Mouse (Mus musculus) stomach, postnatal 0 days (tissue): ENCODE data around the gene Sntg2. TPM values are rescaled to one million over a fixed set of nuclear protein-coding genes. Genes with fewer than 3 reads are reported as not detected.
A peak's percentile ranks its signal among the peaks of the same experiment; 100 is the strongest.

ENCODE experiments used
- ATAC-seq: fragments of 200-750 bp; cut with Nextera tagmentation; 2 replicates; pipeline ENCODE4 v1.8.0; 2017; ENCODE audit not compliant: low FRiP score, low TSS enrichment
- DNase-seq: peaks from one replicate; pipeline ENCODE4 v3.0.0-alpha.2; 2016; ENCODE audit warnings: low spot score
- H3K27ac ChIP-seq: fragments of 300-500 bp; sonication (generic); replicated peaks from 2 replicates; pipeline ENCODE4 v1.5.1; 2014; ENCODE audit warnings: mild to moderate bottlenecking, control low read depth
- H3K27me3 ChIP-seq: fragments of 300-500 bp; sonication (generic); 2 replicates; pipeline ENCODE4 v1.6.1; 2014; ENCODE audit warnings: low read length; ENCODE audit not compliant: control insufficient read depth, insufficient read depth
- H3K36me3 ChIP-seq: fragments of 300-500 bp; sonication (generic); 2 replicates; pipeline ENCODE4 v1.6.1; 2014; ENCODE audit warnings: low read length, mixed read lengths; ENCODE audit not compliant: control insufficient read depth, insufficient read depth
- H3K4me1 ChIP-seq: fragments of 300-500 bp; sonication (generic); replicated peaks from 2 replicates; pipeline ENCODE4 v1.6.1; 2014; ENCODE audit warnings: antibody characterized with exemption; ENCODE audit not compliant: control insufficient read depth, insufficient read depth
- H3K4me2 ChIP-seq: fragments of 300-500 bp; sonication (generic); replicated peaks from 2 replicates; pipeline ENCODE4 v1.6.1; 2014; ENCODE audit warnings: low read depth, mild to moderate bottlenecking, control low read depth, moderate library complexity
- H3K4me3 ChIP-seq: fragments of 300-500 bp; sonication (generic); 2 replicates; pipeline ENCODE4 v1.5.1; 2014; ENCODE audit warnings: low read depth, low read length, control low read depth
- H3K9ac ChIP-seq: fragments of 300-500 bp; sonication (generic); 2 replicates; pipeline ENCODE4 v1.6.1; 2014; ENCODE audit warnings: mild to moderate bottlenecking, low read length, control low read depth, mixed read lengths
- H3K9me3 ChIP-seq: fragments of 300-500 bp; sonication (generic); 2 replicates; pipeline ENCODE4 v1.6.1; 2016; ENCODE audit warnings: low read length; ENCODE audit not compliant: control insufficient read depth
- CTCF ChIP-seq: IDR thresholded peaks from 2 replicates; pipeline ENCODE4 v1.5.1; 2016; ENCODE audit warnings: antibody characterized with exemption, low read depth, mild to moderate bottlenecking, moderate library complexity
- EP300 ChIP-seq: optimal IDR thresholded peaks from 2 replicates; pipeline ENCODE3; 2016; ENCODE audit warnings: antibody characterized with exemption
- whole genome bisulfite sequencing: fragments of 180-500 bp; shearing (Covaris S2); extraction: QIAGEN DNeasy Blood & Tissue Kit; methylation state at CpG from one replicate; pipeline ENCODE4 v1.1.7; 2014; 5-methylcytosine and 5-hydroxymethylcytosine counted together
- polyA plus RNA-seq: library from polyadenylated mRNA; unstranded; fragments of >200 nt; fragmentation: Nextera tagmentation; extraction: Ambion mirVana; gene quantifications from 2 replicates; pipeline ENCODE4 v1.2.1, GENCODE M21; 2015

Gene Sntg2
- polyA plus RNA-seq, 1 experiment from 2014 or later, result 31.5 TPM

DNA sequence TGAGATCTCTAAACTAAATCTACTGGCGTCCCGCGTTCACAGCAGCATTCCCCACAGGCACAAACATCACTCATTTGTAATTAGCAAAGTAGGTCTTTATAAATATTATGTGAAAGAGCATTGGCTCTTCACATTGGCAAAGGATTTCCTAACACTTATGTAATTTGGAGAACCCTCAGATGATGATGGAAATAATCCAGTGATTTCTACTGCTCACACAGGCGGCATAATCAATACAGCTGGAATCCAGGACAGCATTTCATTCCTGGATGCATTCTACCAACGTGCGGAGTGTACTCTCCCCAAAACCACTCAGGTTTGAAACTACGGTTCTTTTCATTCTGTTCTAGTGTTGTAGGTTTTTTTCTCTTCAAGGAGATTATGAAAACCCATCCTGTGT is 172.6 kb downstream of the Sntg2 start:
- TF ChIP-seq CTCF, result no peak
- no peak for TF ChIP-seq EP300
- ATAC-seq (no peak), DNase-seq (no peak)
- H3K4me3 ChIP-seq, result no peak overlapping the region
- H3K27me3 ChIP-seq, result no peaks in the 10 kb centered on the region
- H3K27ac ChIP-seq, result no peak overlapping the region
- H3K9ac ChIP-seq, result no peak overlapping the region
- H3K36me3 ChIP-seq, result no peaks in the 10 kb centered on the region; the same call in 1 of the 2 replicates
- H3K4me2 ChIP-seq, result no peak overlapping the region
- no peaks in the 10 kb centered on the region for H3K4me1 ChIP-seq
- WGBS, result 83% methylated on average over 7 of the region's 7 CpGs
- no peaks in the 10 kb centered on the region for H3K9me3 ChIP-seq

DNA sequence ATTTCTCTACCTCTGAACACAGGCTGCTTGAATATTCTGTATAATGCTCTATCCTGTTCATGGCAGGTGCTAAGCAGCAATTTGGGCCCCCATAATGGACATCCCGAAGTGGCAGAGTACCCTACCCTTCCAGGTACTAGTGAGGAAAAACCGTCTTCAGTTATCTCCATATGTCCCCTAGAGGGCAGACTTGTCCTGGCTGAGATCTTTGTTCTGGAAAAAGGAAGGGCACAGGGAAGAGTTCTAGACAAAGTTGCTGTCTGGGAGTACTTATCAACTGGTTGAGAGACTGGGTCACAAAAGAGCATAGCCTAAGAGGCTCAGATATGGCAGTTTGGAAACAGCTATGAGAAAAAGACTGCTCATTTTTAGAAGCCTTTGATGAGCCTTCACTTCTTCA is 173.4 kb downstream of the Sntg2 start:
- 20% methylated on average over 2 of the region's 2 CpGs for WGBS
- no peaks in the 10 kb centered on the region for H3K27me3 ChIP-seq
- peak; percentile 86 for TF ChIP-seq CTCF
- no peak for TF ChIP-seq EP300
- DNase-seq (no peak), ATAC-seq (no peak)
- no peak overlapping the region for H3K9ac ChIP-seq
- no peaks in the 10 kb centered on the region for H3K9me3 ChIP-seq
- no peak overlapping the region for H3K27ac ChIP-seq
- no peaks in the 10 kb centered on the region for H3K4me1 ChIP-seq
- no peak overlapping the region for H3K4me3 ChIP-seq
- H3K36me3 ChIP-seq, result no peaks in the 10 kb centered on the region
- no peak overlapping the region for H3K4me2 ChIP-seq

DNA sequence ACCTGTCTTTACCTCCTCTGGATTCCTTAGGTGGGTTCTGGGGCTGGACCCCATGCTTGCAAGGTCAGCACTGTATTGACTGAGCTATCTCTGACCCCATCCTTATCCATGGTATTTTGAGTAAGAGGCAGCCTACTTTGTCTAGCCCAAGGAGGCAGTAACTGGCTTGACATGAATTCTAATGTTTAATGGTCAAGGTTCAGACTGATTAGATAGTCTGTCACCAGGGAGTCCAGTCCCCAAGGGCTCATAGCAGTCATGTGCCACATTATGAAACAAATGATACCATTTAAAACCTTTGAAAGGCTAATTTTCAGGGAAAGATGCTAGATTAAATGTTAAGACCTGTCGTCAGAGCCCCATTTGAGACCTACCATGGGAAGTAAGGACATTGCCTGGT is 174.9 kb downstream of the Sntg2 start:
- peak; percentile 21 for DNase-seq
- no peak overlapping the region for H3K4me3 ChIP-seq
- peak; percentile 79 for ATAC-seq
- TF ChIP-seq EP300 (no peak), CTCF (no peak)
- no peaks in the 10 kb centered on the region for H3K4me1 ChIP-seq
- no peaks in the 10 kb centered on the region for H3K9me3 ChIP-seq
- 75% methylated on average over 1 of the region's 1 CpGs for WGBS
- H3K36me3 ChIP-seq, result no peaks in the 10 kb centered on the region
- H3K9ac ChIP-seq, result no peak overlapping the region
- no peaks in the 10 kb centered on the region for H3K27me3 ChIP-seq
- H3K4me2 ChIP-seq, result no peak overlapping the region
- no peak overlapping the region for H3K27ac ChIP-seq

DNA sequence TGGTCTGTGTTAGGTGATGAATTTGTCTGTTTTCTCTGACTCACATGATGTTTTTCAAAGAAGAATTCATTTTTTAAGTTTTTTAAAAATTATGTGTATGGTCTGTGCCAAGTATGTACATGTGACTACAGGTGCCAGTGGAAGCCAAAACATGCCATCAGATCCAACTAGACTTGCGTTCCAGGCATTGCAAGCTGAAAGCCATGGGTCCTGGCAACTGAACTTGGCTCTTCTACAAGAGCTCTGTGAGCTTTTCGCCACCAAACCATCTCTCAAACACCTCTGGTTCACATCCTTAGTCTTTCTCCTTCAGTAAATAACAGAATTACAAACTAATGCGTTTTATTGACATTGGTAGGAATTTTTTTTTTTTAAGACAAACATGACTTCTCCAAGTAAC is 191.5 kb downstream of the Sntg2 start:
- no peak for DNase-seq
- 63% methylated on average over 3 of the region's 3 CpGs for WGBS

DNA sequence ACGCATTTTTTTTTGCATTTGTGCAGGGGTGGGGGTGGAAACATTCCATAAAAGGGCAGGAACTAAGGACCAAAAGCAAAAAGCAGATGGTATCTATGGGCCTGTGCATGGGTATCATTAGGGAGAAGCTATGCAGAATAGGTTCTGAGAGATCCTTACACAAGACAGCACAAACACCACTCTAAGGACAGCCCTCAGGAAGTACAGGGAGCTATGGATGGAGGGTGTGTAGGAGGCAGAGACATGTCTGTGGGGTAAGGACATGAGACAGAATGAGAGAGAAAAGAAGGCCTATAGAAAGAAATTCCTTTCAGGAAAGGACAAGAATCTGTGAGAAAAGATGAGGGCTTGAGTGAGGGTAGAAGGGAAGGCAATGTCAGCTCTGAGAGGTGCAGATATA is 193.6 kb downstream of the Sntg2 start:
- DNase-seq (no peak), ATAC-seq (no peak)
- no peaks in the 10 kb centered on the region for H3K36me3 ChIP-seq
- no peak overlapping the region for H3K4me2 ChIP-seq
- no peaks in the 10 kb centered on the region for H3K4me1 ChIP-seq
- TF ChIP-seq CTCF, result no peak
- H3K27me3 ChIP-seq, result no peaks in the 10 kb centered on the region
- H3K9ac ChIP-seq, result no peak overlapping the region
- no peak overlapping the region for H3K4me3 ChIP-seq
- no peak overlapping the region for H3K27ac ChIP-seq
- WGBS, result 82% methylated on average over 1 of the region's 1 CpGs
- no peaks in the 10 kb centered on the region for H3K9me3 ChIP-seq

More for the DNA sequence above, 191.5 kb downstream of the Sntg2 start:
- H3K4me1 ChIP-seq, result no peaks in the 10 kb centered on the region
- no peak overlapping the region for H3K4me3 ChIP-seq
- H3K36me3 ChIP-seq, result no peaks in the 10 kb centered on the region
- H3K9ac ChIP-seq, result no peak overlapping the region
- TF ChIP-seq CTCF, result no peak
- no peak for TF ChIP-seq EP300
- no peaks in the 10 kb centered on the region for H3K27me3 ChIP-seq
- ATAC-seq, result no peak
- H3K9me3 ChIP-seq, result no peaks in the 10 kb centered on the region
- no peak overlapping the region for H3K27ac ChIP-seq
- H3K4me2 ChIP-seq, result no peak overlapping the region

DNA sequence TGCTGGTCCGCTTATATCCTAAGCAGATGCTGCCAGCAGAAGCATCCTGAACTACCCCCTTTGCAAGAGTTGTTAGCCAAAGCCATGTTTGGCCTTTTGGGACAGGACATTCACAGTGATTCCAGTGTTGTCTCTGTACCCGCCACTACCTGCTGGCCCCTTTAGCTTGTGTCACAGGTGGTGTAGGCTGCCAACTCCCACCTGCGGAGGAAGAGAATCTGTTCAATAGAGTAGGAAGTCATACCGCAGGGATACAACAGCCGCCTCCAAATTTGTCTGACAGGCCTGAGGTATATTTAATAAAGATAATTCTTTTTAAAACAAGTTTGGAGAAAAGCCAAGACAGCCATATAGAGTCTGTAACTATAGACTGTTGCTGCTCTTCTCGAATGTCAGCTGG is 195.2 kb downstream of the Sntg2 start:
- 65% methylated on average over 6 of the region's 6 CpGs for WGBS
- TF ChIP-seq CTCF, result no peak
- no peak for TF ChIP-seq EP300
- no peak for DNase-seq
- Histone ChIP-seq H3K4me2 (no peak overlapping the region), H3K4me1 (no peaks in the 10 kb centered on the region), H3K4me3 (no peak overlapping the region), H3K27ac (no peak overlapping the region), H3K9me3 (no peaks in the 10 kb centered on the region), H3K9ac (no peak overlapping the region), H3K36me3 (no peaks in the 10 kb centered on the region), H3K27me3 (no peaks in the 10 kb centered on the region)
- no peak for ATAC-seq
